Mouse (Mus musculus) spleen, adult 2 months (tissue): ENCODE measurements around the gene Osbpl10.

Experiments
- CTCF ChIP-seq: fragments of 200-500 bp; IDR thresholded peaks from 2 replicates; pipeline ENCODE4 v1.5.1; 2011; ENCODE audit warnings: mild to moderate bottlenecking, inconsistent platforms; ENCODE audit not compliant: insufficient read depth, insufficient read length, insufficient replicate concordance; ENCODE audit errors: extremely low read depth
- POLR2A ChIP-seq: fragments of 200-500 bp; IDR thresholded peaks from 2 replicates; pipeline ENCODE4 v1.6.1; 2011; ENCODE audit warnings: low read depth, low read length, inconsistent platforms

DNA sequence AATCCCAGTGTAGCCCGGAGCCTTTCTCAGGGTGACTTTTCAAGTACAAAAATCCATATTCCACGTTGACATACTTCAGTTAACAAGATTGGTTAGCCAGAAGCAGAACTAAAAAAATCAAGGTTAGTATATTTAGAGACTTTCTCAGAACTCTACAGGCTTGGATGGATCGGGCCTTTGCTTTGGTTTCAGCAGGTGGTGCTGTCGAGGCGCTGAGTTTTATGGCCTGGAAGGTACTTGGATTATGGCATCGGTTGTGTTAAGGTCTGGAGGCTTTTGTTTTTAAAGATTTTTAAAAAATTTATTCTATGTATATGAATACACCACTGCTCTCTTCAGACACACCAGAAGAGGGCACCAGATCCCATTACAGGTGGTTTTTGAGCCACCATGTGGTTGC lies 32.8 kb upstream of the Osbpl10 start:
- no peak for TF ChIP-seq POLR2A
- no peak for TF ChIP-seq CTCF
